Mouse (Mus musculus): ENCODE results near the gene Cidec. TPM values are rescaled to one million over a fixed set of nuclear protein-coding genes. Genes with fewer than 3 reads are reported as not detected.
A peak's percentile ranks its signal among the peaks of the same experiment; 100 is the strongest.

Gene Cidec
- polyA plus RNA-seq, 2 experiments, result 0.11 TPM; not detected in 1

DNA sequence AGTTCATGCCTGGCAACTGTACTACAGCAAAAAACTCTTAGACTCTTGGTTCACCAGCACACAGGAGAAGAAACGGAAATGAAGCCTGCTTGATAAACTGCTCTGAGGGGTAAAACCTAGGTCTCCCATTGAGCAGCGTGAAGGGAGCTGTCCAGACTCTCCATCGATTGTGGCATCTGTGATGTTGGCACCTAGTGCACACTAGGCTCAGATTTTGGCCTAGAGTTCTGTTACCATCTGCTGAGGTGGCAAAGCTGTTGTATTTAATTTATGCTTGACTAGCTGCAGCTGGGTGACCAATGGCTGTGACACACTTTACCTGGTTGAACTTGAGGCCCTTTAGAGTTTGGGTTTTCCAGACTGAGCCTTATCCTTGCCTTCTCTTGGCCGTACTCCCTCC lies 12.1 kb upstream of the Cidec start:
- 93% methylated on average over 4 of the region's 4 CpGs for WGBS
- ATAC-seq (ENCODE audit: low FRiP score, low read depth) (no peak), DNase-seq (ENCODE audit: low spot score) (no peak)
- Histone ChIP-seq H3K4me1 (ENCODE audit: control insufficient read depth, insufficient read depth, low read length) (peaks cover 4% of the 10 kb centered on the region; the same call in 1 of the 2 replicates), H3K36me3 (ENCODE audit: control insufficient read depth, insufficient read depth, low read length) (peaks cover 28% of the 10 kb centered on the region), H3K9ac (ENCODE audit: low read depth, low read length, severe bottlenecking) (no peak overlapping the region), H3K4me3 (replicated peaks; ENCODE audit: low read length) (no peak overlapping the region), H3K27ac (replicated peaks; ENCODE audit: low read depth, low read length) (no peak overlapping the region), H3K4me2 (replicated peaks; ENCODE audit: low read depth, low read length, severe bottlenecking) (no peak overlapping the region), H3K27me3 (ENCODE audit: control insufficient read depth, insufficient read depth, low read length) (no peaks in the 10 kb centered on the region), H3K9me3 (ENCODE audit: control insufficient read depth, low read length) (no peaks in the 10 kb centered on the region)
- TF ChIP-seq POLR2A (IDR thresholded peaks at IDR 0.05; ENCODE audit: borderline replicate concordance, extremely low read depth, insufficient read depth, insufficient read length), result no peak

DNA sequence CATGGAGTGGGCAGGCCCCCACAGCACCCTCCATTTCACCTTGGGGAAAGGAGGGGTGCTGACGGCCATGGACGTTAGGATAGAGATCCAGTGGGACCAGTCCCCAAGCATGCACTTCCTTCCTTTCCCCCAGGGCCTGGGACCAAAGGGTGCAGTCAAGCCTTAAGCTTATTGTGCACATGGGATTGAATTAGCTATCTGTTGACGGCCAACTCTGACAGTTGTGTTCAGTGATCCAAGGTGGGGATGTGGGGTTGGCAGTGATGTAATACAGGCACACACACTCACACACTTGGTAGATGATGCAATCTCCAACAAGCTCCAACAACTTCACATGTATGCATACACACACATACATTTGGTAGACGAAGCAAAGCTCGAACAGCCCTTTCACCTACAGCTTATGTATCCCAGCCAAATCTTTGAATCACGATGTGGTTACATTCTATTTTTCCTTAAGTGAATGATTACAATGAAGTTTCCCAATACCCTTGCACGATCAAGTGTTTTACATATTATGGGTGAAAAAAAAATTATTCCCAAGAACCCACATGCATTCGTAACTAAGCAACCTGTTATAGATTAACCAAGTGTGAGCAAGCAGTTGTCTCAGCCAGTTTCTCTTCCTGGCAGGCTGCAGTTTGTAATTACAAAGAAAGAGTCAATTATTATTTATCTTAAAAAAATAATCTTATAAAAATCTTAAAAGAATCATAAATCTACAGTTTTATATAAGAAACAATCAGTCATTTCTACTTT lies 8.8 kb upstream of the Cidec start:
- ATAC-seq (ENCODE audit: low FRiP score, low read depth) (no peak), DNase-seq (ENCODE audit: low spot score) (no peak)
- H3K9ac ChIP-seq (ENCODE audit: low read depth, low read length, severe bottlenecking), result no peak overlapping the region
- H3K4me1 ChIP-seq (ENCODE audit: control insufficient read depth, insufficient read depth, low read length), result peaks cover 4% of the 10 kb centered on the region; the same call in 1 of the 2 replicates
- WGBS, result 90% methylated on average over 7 of the region's 8 CpGs
- H3K27ac ChIP-seq (replicated peaks; ENCODE audit: low read depth, low read length), result no peak overlapping the region
- no peak overlapping the region for H3K4me3 ChIP-seq (replicated peaks; ENCODE audit: low read length)
- peaks cover 28% of the 10 kb centered on the region for H3K36me3 ChIP-seq (ENCODE audit: control insufficient read depth, insufficient read depth, low read length)
- H3K27me3 ChIP-seq (ENCODE audit: control insufficient read depth, insufficient read depth, low read length), result no peaks in the 10 kb centered on the region
- no peak for TF ChIP-seq POLR2A (IDR thresholded peaks at IDR 0.05; ENCODE audit: borderline replicate concordance, extremely low read depth, insufficient read depth, insufficient read length)
- no peaks in the 10 kb centered on the region for H3K9me3 ChIP-seq (ENCODE audit: control insufficient read depth, low read length)
- no peak overlapping the region for H3K4me2 ChIP-seq (replicated peaks; ENCODE audit: low read depth, low read length, severe bottlenecking)

DNA sequence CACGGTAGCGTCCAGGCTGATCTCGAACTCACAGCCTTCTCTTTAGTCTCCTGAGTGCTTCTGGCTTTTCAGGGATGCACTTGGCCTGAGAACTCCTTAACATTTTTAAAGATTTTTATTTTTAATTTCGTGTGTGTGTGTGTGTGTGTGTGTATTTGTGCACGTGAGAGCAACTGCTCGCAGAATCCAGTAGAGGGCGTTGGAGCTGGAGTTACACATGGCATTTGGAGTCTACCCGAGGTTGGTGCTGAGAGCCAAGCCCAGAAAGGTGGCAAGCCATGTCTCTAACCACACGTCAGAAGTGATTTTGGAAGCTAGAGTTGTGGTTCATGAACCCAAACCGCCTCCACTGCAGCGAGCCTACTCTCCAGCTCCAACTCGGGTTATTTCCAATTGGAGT lies 7.5 kb upstream of the Cidec start:
- peak overlapping the region; percentile 91 for H3K9ac ChIP-seq (ENCODE audit: low read depth, low read length, severe bottlenecking)
- no peaks in the 10 kb centered on the region for H3K27me3 ChIP-seq (ENCODE audit: control insufficient read depth, insufficient read depth, low read length)
- peaks cover 19% of the 10 kb centered on the region for H3K36me3 ChIP-seq (ENCODE audit: control insufficient read depth, insufficient read depth, low read length)
- peaks cover 4% of the 10 kb centered on the region; the same call in 1 of the 2 replicates for H3K4me1 ChIP-seq (ENCODE audit: control insufficient read depth, insufficient read depth, low read length)
- no peak for TF ChIP-seq POLR2A (IDR thresholded peaks at IDR 0.05; ENCODE audit: borderline replicate concordance, extremely low read depth, insufficient read depth, insufficient read length)
- ATAC-seq (ENCODE audit: low FRiP score, low read depth), result no peak
- DNase-seq (ENCODE audit: low spot score), result no peak
- no peaks in the 10 kb centered on the region for H3K9me3 ChIP-seq (ENCODE audit: control insufficient read depth, low read length)
- peak overlapping the region; percentile 68 for H3K4me2 ChIP-seq (replicated peaks; ENCODE audit: low read depth, low read length, severe bottlenecking)
- H3K27ac ChIP-seq (replicated peaks; ENCODE audit: low read depth, low read length), result no peak overlapping the region
- WGBS, result 51% methylated on average over 12 of the region's 12 CpGs
- peak overlapping the region; percentile 96 for H3K4me3 ChIP-seq (replicated peaks; ENCODE audit: low read length)

DNA sequence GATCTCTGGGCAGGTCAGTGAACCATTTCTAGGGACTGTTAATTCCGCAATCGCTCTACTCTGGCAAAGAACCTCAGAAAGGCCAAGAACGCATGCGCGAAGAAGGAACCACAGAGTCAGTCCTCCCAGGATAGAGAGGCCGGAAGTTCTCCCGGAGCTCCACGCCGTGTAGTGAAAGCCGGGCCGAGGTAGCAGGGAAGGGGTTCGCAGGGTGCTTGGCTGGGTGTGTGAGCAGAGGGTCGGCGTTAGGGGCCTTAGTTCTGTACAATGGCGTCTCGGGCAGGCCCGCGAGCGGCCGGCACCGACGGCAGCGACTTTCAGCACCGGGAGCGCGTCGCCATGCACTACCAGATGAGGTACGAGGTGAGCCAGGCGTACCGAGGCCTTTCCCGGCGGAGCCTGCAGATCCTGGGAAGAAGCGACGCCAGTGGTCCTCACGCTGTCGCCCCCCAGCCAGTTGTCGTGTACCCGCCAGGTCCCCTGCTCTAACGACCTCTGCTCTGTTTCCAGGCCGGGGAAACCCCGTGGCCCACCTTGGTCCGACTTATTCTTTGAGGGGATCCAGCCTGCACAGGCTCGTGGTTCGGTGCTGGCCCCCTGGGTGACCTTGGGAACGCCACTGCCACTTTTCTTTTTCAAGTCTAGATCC lies 7.0 kb upstream of the Cidec start, which contains the start of gene Jagn1:
Gene Jagn1, plus strand, starts transcription at position 128 of the 649 bp plus-strand sequence.
- peak within 1 kb of the TSS; percentile 91 for H3K9ac ChIP-seq (ENCODE audit: low read depth, low read length, severe bottlenecking)
- H3K4me1 ChIP-seq (ENCODE audit: control insufficient read depth, insufficient read depth, low read length), result peaks cover 4% of the 10 kb centered on the region; the same call in 1 of the 2 replicates
- peak; percentile 90 for ATAC-seq (ENCODE audit: low FRiP score, low read depth)
- no peaks in the 10 kb centered on the region for H3K27me3 ChIP-seq (ENCODE audit: control insufficient read depth, insufficient read depth, low read length)
- H3K9me3 ChIP-seq (ENCODE audit: control insufficient read depth, low read length), result no peaks in the 10 kb centered on the region
- H3K36me3 ChIP-seq (ENCODE audit: control insufficient read depth, insufficient read depth, low read length), result peaks cover 14% of the 10 kb centered on the region
- TF ChIP-seq POLR2A (IDR thresholded peaks at IDR 0.05; ENCODE audit: borderline replicate concordance, extremely low read depth, insufficient read depth, insufficient read length), result no peak; the same call in 1 of the 2 replicates
- peak within 1 kb of the TSS; percentile 68 for H3K4me2 ChIP-seq (replicated peaks; ENCODE audit: low read depth, low read length, severe bottlenecking)
- peak within 1 kb of the TSS; percentile 96 for H3K4me3 ChIP-seq (replicated peaks; ENCODE audit: low read length)
- H3K27ac ChIP-seq (replicated peaks; ENCODE audit: low read depth, low read length), result peak within 1 kb of the TSS; percentile 70; the same call in 1 of the 2 replicates
- WGBS, result under 1% methylated on average over 40 of the region's 45 CpGs
- DNase-seq (ENCODE audit: low spot score), result peak; percentile 97

DNA sequence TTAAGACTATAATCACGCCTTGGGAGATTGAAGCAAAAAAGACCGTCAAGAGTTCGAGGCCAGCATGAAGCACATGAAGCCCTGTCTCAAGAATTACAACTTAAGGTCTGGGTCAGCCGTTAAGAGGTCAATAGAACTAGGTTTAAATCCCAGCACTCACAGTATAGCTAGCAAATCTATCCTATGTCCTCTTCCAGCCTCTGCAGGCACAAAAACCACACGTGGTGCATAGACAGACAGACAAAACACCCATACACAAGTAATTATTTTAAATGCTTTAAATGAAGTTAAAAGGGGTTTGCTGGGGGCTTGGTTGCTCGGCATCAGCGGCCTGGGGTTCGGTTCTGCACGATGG lies 6.5 kb upstream of the Cidec start:
- Histone ChIP-seq H3K9ac (ENCODE audit: low read depth, low read length, severe bottlenecking) (peak overlapping the region; percentile 91), H3K27ac (replicated peaks; ENCODE audit: low read depth, low read length) (no peak overlapping the region), H3K4me2 (replicated peaks; ENCODE audit: low read depth, low read length, severe bottlenecking) (peak overlapping the region; percentile 68), H3K9me3 (ENCODE audit: control insufficient read depth, low read length) (no peaks in the 10 kb centered on the region), H3K27me3 (ENCODE audit: control insufficient read depth, insufficient read depth, low read length) (no peaks in the 10 kb centered on the region), H3K4me3 (replicated peaks; ENCODE audit: low read length) (peak overlapping the region; percentile 96), H3K4me1 (ENCODE audit: control insufficient read depth, insufficient read depth, low read length) (peaks cover 4% of the 10 kb centered on the region; the same call in 1 of the 2 replicates), H3K36me3 (ENCODE audit: control insufficient read depth, insufficient read depth, low read length) (peaks cover 9% of the 10 kb centered on the region)
- ATAC-seq (ENCODE audit: low FRiP score, low read depth) (peak; percentile 6; the same call in 1 of the 2 replicates), DNase-seq (ENCODE audit: low spot score) (no peak)
- WGBS, result 43% methylated on average over 9 of the region's 9 CpGs
- no peak for TF ChIP-seq POLR2A (IDR thresholded peaks at IDR 0.05; ENCODE audit: borderline replicate concordance, extremely low read depth, insufficient read depth, insufficient read length)

Measured in limb, embryonic 14.5 days (tissue).